Mouse (Mus musculus) embryonic facial prominence, embryonic 10.5 days (tissue): ENCODE measurements at regions not wholly inside any gene's neighbourhood (a gene's known extent, or its start where the extent isn't known, plus 50 kb on each side); places are given as distances from the start of the nearest gene placed in this dataset.

ENCODE experiments used
- DNase-seq: peaks from one replicate; pipeline ENCODE4 v3.0.0-alpha.2; 2017; ENCODE audit warnings: low spot score
- H3K27ac ChIP-seq: fragments of 300-500 bp; sonication (generic); replicated peaks from 2 replicates; pipeline ENCODE4 v1.5.1; 2016; ENCODE audit warnings: mild to moderate bottlenecking
- H3K27me3 ChIP-seq: fragments of 300-500 bp; sonication (generic); replicated peaks from 2 replicates; pipeline ENCODE4 v1.6.1; 2016; ENCODE audit warnings: low read depth, mild to moderate bottlenecking; ENCODE audit not compliant: poor library complexity, severe bottlenecking
- H3K36me3 ChIP-seq: fragments of 300-500 bp; sonication (generic); replicated peaks from 2 replicates; pipeline ENCODE4 v1.6.1; 2016; ENCODE audit warnings: mild to moderate bottlenecking, moderate library complexity
- H3K4me1 ChIP-seq: fragments of 300-500 bp; sonication (generic); 2 replicates; pipeline ENCODE4 v1.6.1; 2016
- H3K4me3 ChIP-seq: fragments of 300-500 bp; sonication (generic); 2 replicates; pipeline ENCODE4 v1.5.1; 2016; ENCODE audit warnings: mild to moderate bottlenecking, moderate library complexity
- H3K9me3 ChIP-seq: fragments of 300-500 bp; sonication (generic); 2 replicates; pipeline ENCODE4 v1.6.1; 2016; ENCODE audit warnings: mild to moderate bottlenecking
- WGBS: fragments of 180-500 bp; shearing (Covaris S2); methylation state at CpG from one replicate; pipeline ENCODE4 v1.1.7; 2016; 5-methylcytosine and 5-hydroxymethylcytosine counted together

DNA sequence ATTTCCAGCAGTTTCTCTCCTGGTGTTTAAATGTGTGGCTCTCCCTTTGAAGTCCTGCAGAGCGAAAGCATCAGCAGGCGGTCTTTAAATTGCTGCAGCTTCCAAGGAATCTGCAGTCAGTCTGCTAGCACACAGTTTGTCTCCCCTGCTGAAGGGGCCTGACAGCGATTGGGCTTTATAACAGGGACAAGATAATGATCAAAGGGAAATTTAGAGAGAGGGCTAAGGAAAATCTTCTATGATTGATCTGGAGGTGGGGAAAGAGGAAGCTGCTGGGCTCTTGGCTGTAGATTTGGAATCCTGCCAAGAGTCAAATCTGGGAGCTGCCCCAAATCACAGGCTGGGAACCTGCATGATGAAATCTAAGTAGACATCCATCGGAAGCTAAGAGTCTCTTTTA lies 1348.8 kb downstream of the Gsdmc2 start:
- Histone ChIP-seq H3K4me1 (peaks cover 10% of the 10 kb centered on the region), H3K27ac (no peak overlapping the region), H3K36me3 (no peaks in the 10 kb centered on the region), H3K27me3 (no peaks in the 10 kb centered on the region), H3K9me3 (no peaks in the 10 kb centered on the region), H3K4me3 (no peak overlapping the region)
- peak; percentile 9 for DNase-seq
- WGBS = 24% methylated on average over 4 of the region's 4 CpGs

DNA sequence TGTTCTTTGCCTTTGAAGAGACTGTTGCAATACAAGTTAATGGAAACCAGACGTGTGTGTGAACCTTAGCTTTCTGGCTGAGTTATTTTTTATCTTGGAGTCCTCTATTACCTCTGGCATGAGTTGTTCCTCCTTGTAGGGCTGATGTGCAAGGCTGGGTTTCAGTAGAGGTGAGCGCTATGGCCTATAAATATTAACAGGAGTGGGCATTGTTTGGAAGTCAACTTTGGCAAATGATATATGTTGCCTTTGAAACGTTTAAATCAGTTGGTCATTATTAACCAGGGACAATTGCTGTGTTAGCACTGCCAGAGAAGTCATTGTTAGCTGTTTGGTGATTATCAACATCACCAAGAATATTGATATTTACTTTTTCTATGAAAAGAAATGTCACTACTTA lies 1352.6 kb downstream of the Gsdmc2 start:
- Histone ChIP-seq H3K27me3 (no peaks in the 10 kb centered on the region), H3K9me3 (no peaks in the 10 kb centered on the region), H3K36me3 (no peaks in the 10 kb centered on the region), H3K4me3 (no peak overlapping the region), H3K27ac (no peak overlapping the region), H3K4me1 (0 out of 2 replicates have a peak, but pooled peaks cover 6% of the 10 kb centered on the region)
- 68% methylated on average over 3 of the region's 3 CpGs for WGBS
- DNase-seq = no peak

DNA sequence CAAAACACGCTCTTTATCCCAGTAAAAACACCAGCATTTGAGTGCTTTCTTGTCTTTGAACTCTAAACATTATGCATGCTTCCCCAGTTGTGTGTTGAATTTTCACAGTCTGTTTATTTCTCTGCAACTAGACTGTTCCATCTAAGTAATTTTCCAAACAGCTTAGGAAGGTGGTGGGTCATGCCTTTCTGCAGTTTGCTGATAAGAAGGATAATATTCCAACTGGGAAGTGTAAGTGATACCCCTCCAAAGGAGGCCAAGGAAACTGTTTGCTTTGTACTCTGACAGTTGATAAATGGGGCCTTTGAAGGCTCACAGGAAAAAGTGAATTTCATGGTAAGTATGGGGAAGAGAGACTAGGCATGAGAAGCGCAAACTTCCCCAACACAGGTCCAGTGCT lies 1354.4 kb downstream of the Gsdmc2 start:
- Histone ChIP-seq H3K36me3 (no peaks in the 10 kb centered on the region), H3K9me3 (no peaks in the 10 kb centered on the region), H3K4me1 (no peaks in the 10 kb centered on the region), H3K27me3 (no peaks in the 10 kb centered on the region; the same call in 1 of the 2 replicates), H3K27ac (no peak overlapping the region), H3K4me3 (no peak overlapping the region)
- 74% methylated on average over 2 of the region's 2 CpGs for WGBS
- DNase-seq = no peak

DNA sequence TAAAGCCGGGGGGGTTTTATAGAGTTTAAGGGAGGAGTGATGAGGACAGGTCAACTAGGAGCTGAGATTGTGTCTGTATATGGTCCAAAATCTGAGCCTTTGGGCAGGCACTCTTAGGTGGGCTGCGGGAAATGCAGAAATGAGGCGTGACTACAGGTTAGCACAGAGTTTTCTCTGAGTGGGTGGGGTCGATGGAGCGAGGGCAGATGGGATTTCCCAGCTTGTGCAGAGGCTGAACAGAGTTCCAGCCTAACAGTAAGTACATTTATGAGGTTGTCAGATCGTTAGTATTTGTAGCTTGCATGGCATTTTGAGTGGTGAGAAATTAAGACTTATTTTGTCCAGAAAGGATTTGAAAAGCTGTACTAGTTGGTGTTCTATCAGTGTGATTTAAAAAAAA lies 1358.4 kb downstream of the Gsdmc2 start:
- H3K4me3 ChIP-seq = no peak overlapping the region
- H3K9me3 ChIP-seq = no peaks in the 10 kb centered on the region
- no peak overlapping the region for H3K27ac ChIP-seq
- WGBS = 83% methylated on average over 6 of the region's 6 CpGs
- no peaks in the 10 kb centered on the region for H3K4me1 ChIP-seq
- no peaks in the 10 kb centered on the region; the same call in 1 of the 2 replicates for H3K27me3 ChIP-seq
- DNase-seq = no peak
- H3K36me3 ChIP-seq = no peaks in the 10 kb centered on the region

DNA sequence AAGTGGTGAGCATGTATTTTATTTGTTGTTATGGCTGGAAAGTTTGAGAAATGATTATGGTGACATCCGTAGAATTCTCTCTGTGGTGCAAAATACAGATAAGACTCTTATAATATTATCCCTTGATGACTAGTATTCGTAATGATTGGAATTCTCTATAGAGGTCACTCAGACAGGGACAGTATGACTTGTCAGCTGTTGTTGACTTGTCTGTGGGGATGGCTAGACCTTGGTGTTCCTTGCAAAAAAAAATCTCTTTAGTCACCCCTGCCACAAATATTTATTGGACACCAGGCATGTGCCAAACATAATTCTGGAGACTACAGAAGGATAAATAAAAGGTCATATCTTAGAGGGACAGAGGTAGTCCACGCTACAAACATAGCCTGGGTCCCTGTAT lies 1360.6 kb downstream of the Gsdmc2 start:
- Histone ChIP-seq H3K36me3 (no peaks in the 10 kb centered on the region), H3K27me3 (no peaks in the 10 kb centered on the region; the same call in 1 of the 2 replicates), H3K4me3 (no peak overlapping the region), H3K27ac (no peak overlapping the region), H3K4me1 (no peaks in the 10 kb centered on the region), H3K9me3 (no peaks in the 10 kb centered on the region)
- no peak for DNase-seq
- 90% methylated on average over 3 of the region's 3 CpGs for WGBS

DNA sequence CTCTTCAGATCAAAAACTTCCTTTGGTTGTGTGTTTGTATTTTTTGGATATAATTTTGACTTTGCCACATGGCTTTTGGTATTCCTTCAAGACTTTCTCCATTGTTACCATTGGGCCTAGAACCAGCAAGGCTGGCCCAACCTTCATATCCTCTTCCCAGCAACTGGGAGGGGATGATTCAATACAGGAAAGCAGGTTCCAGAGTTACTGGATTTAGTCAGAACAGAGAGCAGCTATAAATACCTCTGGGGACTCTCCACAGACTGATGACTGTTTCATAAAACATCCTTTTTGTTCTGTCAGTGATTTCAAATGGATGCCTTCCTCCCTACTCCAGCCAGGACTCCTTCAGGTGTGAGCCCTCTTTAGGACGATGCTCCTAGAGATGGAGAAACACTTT lies 1361.4 kb downstream of the Gsdmc2 start:
- H3K9me3 ChIP-seq = no peaks in the 10 kb centered on the region
- no peak for DNase-seq
- 87% methylated on average over 1 of the region's 1 CpGs for WGBS

DNA sequence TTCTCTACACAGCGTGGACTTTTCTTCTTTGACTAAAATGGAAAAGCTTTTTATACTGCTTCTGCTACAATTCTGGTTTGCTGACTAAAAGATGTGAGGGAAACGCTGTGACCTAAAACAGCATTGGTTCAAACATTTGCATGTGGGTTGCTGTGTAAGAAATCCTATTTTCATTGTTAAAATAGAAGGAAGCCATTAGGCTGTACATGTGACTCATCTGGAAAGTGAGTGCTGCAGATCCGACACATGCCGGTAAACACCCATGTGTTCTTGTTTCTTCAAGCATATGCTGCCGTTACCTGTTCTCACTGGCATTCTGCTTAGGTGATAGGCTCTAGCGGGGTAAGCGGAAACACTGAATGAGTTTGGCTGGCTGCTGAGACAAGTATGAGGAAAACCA lies 1362.6 kb downstream of the Gsdmc2 start:
- Histone ChIP-seq H3K4me3 (no peak overlapping the region), H3K9me3 (no peaks in the 10 kb centered on the region), H3K36me3 (no peaks in the 10 kb centered on the region), H3K4me1 (no peaks in the 10 kb centered on the region), H3K27me3 (no peaks in the 10 kb centered on the region; the same call in 1 of the 2 replicates), H3K27ac (no peak overlapping the region)
- WGBS = 87% methylated on average over 7 of the region's 7 CpGs
- DNase-seq = no peak

More for the DNA sequence above, 1361.4 kb downstream of the Gsdmc2 start:
- H3K27me3 ChIP-seq = no peaks in the 10 kb centered on the region; the same call in 1 of the 2 replicates
- H3K4me1 ChIP-seq = no peaks in the 10 kb centered on the region
- H3K4me3 ChIP-seq = no peak overlapping the region
- no peak overlapping the region for H3K27ac ChIP-seq
- H3K36me3 ChIP-seq = no peaks in the 10 kb centered on the region

DNA sequence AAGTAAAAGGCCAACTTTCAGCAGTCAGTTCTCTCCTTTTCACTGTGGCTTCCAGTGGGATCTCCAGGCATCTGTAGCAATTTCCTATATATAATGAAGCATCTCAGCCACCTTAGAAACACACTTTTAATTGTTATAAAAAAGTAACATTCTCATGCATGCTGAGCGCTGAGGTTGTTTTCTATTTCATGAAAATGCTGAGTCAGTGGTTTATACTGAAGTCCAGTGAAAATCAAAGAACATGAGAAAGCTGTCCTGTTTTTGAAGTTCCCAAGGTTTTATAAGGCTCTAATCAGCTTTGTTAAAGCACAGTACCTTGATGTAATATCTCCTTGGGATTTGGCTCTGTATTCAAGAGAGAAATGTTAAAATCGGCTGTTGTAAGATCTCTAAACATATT lies 1367.2 kb downstream of the Gsdmc2 start:
- 87% methylated on average over 2 of the region's 2 CpGs for WGBS
- Histone ChIP-seq H3K27me3 (peaks cover 20% of the 10 kb centered on the region), H3K9me3 (no peaks in the 10 kb centered on the region), H3K4me3 (no peak overlapping the region), H3K36me3 (no peaks in the 10 kb centered on the region), H3K4me1 (no peaks in the 10 kb centered on the region), H3K27ac (no peak overlapping the region)
- DNase-seq = no peak

DNA sequence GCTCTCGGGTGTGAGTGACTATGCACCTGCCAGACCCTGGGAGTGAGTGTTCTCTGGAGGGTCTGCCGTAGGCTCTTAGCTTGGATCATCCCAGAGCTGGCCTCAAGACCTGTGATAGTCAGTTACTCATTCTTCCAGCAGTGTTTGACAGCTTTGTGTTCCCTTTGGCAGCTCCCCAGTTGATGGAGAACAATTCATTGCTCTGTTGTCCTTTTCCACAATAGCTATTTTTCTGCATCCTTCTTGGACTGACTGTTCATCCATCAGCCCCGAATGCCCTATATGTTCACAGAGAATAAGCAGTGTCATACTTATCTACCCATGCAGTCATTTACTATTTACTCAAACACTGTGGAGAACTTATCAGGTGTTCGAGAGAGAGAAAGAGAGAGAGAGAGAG lies 1368.5 kb downstream of the Gsdmc2 start:
- Histone ChIP-seq H3K27me3 (peaks cover 25% of the 10 kb centered on the region), H3K9me3 (no peaks in the 10 kb centered on the region), H3K27ac (no peak overlapping the region), H3K4me1 (no peaks in the 10 kb centered on the region), H3K4me3 (no peak overlapping the region), H3K36me3 (no peaks in the 10 kb centered on the region)
- DNase-seq = no peak
- 87% methylated on average over 4 of the region's 4 CpGs for WGBS

DNA sequence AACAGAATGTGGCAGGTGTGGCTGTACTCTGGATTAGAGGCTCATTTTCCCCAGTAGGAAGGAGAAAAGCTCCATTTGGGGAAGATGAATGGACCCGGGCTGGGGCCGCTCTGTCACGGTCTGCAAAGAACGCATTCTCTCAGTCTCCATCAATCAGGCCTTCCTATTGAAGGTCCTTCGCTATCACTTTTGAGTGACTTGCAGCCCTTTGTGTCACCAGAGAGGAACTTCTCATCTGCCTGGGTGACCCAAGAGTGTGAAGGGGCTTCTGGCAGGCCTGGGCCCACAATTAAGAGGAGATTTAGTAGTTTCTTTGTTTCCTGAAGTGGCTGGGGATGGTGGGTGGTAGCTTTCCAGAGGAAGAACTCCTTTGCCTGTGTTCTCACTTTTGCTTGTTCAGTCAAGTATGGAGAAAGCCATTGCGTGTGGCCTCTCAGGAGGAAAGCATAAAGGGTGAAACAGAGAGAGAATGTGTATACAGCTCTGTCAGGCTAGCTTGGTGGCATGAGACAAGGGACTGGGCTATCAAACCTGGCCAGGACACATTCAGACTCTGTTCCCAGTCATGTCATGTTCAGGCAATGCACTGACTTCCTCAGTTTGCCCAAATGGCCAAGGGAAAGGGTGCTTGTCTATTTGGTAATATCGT lies 1374.2 kb downstream of the Gsdmc2 start:
- no peak overlapping the region for H3K4me3 ChIP-seq
- H3K27ac ChIP-seq = no peak overlapping the region
- H3K27me3 ChIP-seq = peaks cover 23% of the 10 kb centered on the region
- no peaks in the 10 kb centered on the region for H3K9me3 ChIP-seq
- peak; percentile 30 for DNase-seq
- no peaks in the 10 kb centered on the region for H3K36me3 ChIP-seq
- WGBS = 47% methylated on average over 7 of the region's 7 CpGs
- peaks cover 5% of the 10 kb centered on the region; the same call in 1 of the 2 replicates for H3K4me1 ChIP-seq

DNA sequence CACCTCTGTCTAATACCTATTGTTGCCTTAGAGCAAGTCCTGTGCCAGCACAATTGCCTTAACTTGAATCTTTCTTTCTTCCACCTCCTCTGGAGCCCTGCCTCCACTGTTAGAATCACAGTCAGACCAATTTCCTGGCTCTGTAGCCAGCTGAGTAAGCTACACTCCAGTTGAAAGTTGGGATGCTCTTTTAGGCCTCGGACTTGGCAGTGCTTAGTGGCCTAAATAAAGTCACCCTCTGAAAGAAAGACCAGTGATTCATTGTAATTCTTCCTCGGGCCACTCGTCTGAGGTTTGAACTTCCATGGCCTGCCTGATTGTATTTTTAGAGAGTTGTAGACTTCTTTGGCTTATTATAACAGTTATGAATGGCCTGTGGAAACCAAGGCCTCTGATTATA lies 1376.9 kb downstream of the Gsdmc2 start:
- H3K27me3 ChIP-seq = peaks cover 11% of the 10 kb centered on the region

DNA sequence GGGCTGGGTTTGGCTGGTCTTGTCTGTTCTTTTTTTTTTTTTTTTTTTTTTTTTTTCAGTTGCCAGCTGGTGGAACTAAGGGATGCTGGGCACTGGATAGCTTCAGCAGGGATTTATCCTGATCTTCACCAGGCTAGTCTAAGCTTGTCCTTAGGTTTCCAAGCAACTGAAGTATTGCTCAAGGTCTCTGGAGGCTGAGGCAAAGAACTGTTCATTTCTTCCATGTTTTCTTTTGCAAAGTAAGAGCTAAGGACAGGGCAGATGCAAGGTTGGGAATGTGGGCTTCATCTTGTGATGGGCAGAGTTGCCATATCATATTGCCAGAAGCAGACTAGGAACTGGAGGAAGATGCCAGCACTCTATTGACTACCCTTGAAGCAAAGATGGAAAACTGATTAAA lies 1378.1 kb downstream of the Gsdmc2 start:
- no peak for DNase-seq
- Histone ChIP-seq H3K4me3 (no peak overlapping the region), H3K27me3 (peaks cover 4% of the 10 kb centered on the region), H3K36me3 (no peaks in the 10 kb centered on the region), H3K27ac (no peak overlapping the region), H3K9me3 (no peaks in the 10 kb centered on the region), H3K4me1 (peaks cover 8% of the 10 kb centered on the region; the same call in 1 of the 2 replicates)

More for the DNA sequence above, 1376.9 kb downstream of the Gsdmc2 start:
- no peaks in the 10 kb centered on the region for H3K9me3 ChIP-seq
- H3K4me3 ChIP-seq = no peak overlapping the region
- DNase-seq = no peak
- 69% methylated on average over 3 of the region's 3 CpGs for WGBS
- H3K36me3 ChIP-seq = no peaks in the 10 kb centered on the region
- peaks cover 5% of the 10 kb centered on the region; the same call in 1 of the 2 replicates for H3K4me1 ChIP-seq
- no peak overlapping the region for H3K27ac ChIP-seq

DNA sequence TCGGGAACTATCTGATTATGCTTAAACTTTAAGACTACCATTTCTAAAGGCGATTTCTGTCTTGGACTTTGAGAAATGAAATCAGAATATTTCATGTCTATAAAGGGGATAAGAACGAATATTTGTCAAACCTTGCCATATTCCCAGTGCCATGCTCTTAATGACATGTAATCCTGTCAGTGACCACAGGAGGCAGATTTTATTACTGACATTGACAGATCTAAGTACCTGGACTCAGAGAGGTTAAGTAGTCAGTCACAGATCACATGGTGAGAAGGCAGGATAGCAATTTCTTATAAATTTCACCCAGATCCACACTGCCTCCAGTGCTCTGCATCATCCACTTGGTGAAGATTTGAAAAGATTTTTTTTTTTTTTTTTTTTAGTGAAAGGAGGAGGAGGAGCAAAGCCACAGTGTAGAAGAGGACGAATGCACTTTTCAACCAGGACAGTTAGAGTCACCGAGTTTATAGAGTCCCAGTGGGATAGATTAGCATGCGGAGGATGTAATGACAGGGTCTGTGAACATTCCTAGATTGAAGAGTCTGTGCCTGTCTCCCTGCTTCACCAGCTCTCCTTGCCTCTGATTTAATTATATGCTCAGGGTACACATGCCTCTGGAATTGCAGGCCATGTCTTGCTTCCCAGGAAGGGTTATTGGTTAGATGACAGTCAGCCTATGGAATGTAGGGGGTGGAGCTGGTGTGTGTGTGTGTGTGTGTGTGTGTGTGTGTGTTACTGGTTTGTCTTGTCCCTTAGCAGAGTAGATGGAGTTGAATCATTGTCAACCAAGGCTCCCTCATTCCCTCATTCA lies 1379.7 kb downstream of the Gsdmc2 start:
- no peaks in the 10 kb centered on the region for H3K36me3 ChIP-seq
- DNase-seq = no peak
- WGBS = 79% methylated on average over 6 of the region's 6 CpGs
- peaks cover 4% of the 10 kb centered on the region for H3K27me3 ChIP-seq
- H3K4me1 ChIP-seq = peaks cover 3% of the 10 kb centered on the region; the same call in 1 of the 2 replicates
- H3K27ac ChIP-seq = no peak overlapping the region
- no peak overlapping the region for H3K4me3 ChIP-seq
- H3K9me3 ChIP-seq = no peaks in the 10 kb centered on the region
